Mouse (Mus musculus) thymus, postnatal 4 days (tissue): Measurements from ENCODE around the gene Tecr.

Experiments
- DNase-seq: peaks from one replicate; pipeline ENCODE4 v3.0.0; 2021

Gene Tecr

GRCm38 (mm10) chr8:83578131-83579055 lies 29.4 kb downstream of the Tecr start:
- DNase-seq, result peak; percentile 5

DNA sequence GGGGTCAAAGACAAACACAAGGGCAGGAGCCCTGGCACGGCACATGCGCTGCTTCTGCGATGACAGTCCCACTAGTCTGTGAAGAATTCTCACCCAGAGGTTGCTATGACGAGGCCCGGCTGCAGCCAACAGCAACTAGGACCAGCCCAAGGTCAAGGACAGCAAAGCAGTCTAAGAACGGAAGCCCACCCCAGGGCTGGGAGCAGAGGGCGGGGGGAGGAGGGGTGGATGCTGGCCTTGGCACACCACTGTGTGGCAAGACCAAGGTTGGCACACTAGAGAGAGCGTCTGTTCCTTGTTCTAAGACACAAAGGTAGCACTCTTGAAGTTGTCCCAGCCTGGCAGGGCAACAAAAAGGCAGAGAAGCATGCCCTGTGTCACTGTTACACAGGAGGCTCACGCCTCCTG lies 30.4 kb downstream of the Tecr start:
- peak; percentile 7 for DNase-seq

DNA sequence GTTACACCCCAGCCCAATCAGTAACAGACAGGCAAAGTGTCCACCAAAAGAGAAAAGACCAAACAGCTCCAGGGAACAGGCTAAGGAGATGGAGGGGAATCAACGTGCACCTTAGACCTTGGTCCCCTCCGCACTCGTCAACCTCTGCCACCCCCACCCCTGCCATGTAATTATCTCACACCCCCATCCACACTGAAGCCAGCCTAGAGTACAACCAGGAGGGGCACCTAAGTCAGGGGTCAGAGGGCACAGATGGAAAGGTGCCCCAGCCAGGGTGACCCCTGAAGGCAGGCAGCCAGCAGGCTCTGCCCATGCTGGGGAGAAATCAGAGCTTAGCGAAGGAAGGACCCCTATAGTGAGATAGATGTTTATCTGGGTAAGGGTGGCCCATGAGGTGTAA lies 30.9 kb downstream of the Tecr start:
- DNase-seq, result no peak

- DNase-seq, result no peak
Measured at GRCm38 (mm10) chr8:83576516-83576895, 31.3 kb downstream of the Tecr start.

GRCm38 (mm10) chr8:83575561-83576515 lies 31.9 kb downstream of the Tecr start:
- DNase-seq, result peak; percentile 8

DNA sequence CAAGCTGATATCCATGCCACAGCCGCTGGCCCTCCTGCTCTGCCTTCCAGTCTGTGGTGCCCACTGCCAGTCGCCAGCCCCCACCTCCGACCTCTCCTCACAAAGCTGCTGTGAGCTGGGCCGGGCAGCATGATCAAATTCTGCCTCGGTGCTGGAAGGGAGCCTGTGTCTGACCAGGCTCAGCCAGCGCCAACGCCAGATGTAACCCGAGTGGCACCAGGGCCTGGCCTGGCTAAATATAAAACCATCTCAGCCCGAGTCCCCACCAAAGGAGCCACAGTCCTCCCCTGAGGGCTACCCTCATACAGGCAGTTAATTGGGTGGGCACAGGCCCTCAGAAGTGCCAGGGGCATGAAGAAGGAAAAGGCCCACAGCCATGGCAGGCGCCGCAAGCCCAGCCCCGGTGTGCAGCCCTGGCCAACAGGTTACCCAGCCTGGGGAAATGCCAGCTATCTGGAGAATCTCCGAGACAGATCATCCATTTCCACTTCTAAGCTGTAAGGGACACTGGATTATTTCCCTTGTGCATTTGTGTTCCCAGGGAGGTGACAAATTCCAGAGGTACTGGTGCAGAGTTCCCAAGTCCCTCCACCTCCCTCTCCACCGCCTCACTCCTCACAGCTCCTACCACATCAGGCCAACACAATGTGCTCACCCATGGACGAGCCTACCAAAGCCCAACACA lies 33.0 kb downstream of the Tecr start:
- peak; percentile 10 for DNase-seq

- DNase-seq, result peak; percentile 71
Measured at GRCm38 (mm10) chr8:83573140-83573875, 34.5 kb downstream of the Tecr start.

DNA sequence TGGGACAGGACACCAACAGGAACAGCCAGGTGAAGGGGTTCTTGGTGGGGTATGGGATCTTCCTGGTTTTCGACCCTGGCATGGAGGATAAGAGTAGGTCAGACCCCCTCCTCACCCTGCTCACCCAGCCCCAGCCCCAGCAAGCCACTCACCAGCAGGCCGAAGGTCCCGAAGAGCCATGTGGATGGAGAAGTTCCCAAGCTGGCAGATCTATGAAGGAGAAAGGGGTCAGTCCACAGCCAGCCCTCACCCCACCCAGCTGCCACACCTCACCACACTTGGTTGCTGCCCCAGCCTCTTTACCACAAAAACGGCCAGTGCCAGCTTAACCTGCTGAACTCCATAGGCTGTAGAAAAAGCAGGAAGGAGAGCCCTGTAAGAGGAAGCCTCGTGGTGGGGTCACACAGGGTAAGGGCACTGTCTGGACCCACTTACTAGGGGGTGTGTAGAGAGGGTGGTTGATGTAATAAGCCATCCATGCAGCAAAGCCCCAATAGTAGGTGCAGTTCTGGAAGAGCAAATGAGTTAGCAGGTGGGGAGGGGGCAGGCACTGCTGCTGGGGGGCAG lies 35.4 kb downstream of the Tecr start:
- peak; percentile 14 for DNase-seq

DNA sequence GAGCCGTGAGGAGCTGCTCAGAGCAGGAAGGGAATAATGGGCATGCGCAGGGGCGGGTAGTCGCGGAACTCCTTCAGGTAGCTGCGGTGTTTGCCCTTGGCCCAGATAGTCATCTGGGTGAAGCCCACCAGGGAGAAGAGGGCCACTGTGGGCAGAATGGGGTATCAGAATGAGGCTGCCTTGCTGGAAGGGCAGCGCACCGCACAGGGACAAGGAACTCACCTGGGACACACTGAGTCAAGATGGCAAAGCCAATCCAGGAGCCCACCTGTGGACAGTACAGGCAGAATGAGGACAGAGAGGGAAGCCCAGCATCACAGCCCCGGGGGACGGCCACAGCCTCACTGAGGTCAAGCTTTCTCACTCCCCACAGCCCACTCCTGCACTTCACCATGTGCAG lies 36.0 kb downstream of the Tecr start:
- peak; percentile 12 for DNase-seq

DNA sequence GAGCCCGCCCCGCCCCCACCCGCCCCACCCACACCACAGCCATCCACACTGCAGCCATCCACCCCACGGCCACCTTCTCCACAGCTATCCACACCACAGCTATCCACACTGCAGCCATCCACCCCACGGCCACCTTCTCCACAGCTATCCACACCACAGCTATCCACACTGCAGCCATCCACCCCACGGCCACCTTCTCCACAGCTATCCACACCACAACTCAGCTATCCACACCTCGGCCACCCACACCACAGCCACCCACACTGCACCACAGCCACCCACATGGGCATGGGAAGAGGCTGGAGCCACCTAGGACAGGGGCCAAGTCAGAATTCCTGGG lies 36.8 kb downstream of the Tecr start:
- DNase-seq, result peak; percentile 6

- peak; percentile 7 for DNase-seq
Measured at GRCm38 (mm10) chr8:83570272-83571000, 37.3 kb downstream of the Tecr start.

DNA sequence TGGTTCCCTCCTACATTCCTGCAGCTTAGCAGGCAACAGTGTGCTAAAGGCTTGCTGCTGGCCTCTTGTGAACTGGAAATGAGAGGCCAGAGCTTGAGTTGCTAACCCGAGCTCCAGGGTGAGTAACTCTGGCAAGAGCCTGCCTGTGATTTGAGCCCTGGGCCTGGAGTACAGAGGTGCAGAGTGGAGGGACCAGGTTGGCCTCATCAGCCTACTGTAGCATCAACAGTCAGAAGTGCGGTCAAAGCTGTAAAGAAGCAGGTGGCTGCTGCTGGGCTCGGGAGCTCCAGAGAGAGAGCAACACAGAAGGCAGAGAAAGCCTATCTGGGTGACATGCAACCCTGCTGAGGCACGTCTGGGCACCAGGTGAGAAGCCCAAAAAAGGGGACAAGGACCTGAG lies 38.6 kb downstream of the Tecr start:
- DNase-seq, result peak; percentile 7

DNA sequence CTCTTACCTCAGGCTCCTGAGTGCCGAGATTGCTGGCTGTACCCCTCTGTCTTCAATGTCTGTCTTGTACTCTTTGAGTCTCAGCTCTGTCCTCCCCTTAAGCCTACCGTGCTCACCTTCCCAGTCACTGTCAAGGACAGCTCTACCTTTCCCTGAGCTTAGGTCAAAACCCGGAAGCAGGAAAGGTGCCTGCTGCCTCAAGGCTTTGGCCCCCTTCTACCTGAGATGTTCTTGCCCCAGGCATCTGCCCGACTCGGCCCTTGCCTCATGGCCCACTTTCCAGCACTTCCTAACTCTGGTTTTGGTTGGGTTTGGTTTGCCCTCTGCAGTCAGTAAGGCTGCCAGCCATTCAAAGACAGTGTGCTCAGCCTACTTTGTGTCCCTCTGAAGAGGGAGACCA lies 39.0 kb downstream of the Tecr start:
- DNase-seq, result no peak

- peak; percentile 8 for DNase-seq
Measured at GRCm38 (mm10) chr8:83568128-83568527, 39.6 kb downstream of the Tecr start.

- DNase-seq, result peak; percentile 7
Measured at GRCm38 (mm10) chr8:83567668-83568067, 40.1 kb downstream of the Tecr start.

DNA sequence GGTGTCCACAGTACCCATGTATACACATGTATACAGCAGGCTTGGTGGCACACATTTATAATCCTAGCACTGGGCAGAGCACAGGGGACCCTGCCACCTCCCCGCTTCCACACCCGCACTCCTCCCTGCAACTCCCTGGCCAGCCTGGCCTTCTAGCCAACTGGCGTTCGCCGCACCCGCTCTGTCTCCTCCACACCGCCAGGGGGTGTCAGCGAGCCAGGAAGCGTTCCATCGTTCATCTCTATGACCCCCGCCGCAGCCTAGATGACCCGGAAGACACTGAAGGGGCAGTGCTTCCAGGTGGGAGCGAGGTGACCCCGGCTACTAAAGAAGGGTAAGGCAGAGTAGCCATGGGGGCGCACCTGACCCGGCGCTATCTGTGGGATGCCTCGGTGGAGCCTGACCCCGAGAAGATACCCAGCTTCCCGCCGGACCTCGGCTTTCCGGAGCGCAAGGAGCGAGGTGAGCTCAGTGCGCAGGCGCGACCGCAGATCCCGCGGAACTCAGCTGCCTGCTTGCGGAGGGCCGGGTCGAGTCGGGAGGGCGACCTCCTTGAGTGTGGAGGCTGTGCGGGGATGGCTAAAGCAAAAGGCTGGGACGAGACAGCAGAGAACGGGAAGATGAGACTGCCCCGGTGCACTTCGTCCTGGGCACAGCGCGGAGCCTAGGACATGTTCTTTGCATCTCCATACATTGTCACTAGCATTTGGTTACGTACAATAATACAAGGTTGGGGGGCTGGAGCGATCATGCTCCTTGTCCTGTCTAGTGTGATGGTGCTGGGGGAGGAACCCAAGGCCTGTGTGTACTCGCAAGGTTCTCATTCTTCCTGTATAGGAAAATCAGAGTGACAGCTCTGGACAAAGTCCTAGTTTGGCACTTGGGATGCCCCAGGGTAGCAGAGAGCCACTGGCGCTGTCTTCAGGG lies 41.0 kb downstream of the Tecr start, which contains the start of gene Ndufb7:
Ndufb7 (plus strand) TSS at position 203 of the 927 bp plus-strand sequence.
- DNase-seq, result peak; percentile 98

DNA sequence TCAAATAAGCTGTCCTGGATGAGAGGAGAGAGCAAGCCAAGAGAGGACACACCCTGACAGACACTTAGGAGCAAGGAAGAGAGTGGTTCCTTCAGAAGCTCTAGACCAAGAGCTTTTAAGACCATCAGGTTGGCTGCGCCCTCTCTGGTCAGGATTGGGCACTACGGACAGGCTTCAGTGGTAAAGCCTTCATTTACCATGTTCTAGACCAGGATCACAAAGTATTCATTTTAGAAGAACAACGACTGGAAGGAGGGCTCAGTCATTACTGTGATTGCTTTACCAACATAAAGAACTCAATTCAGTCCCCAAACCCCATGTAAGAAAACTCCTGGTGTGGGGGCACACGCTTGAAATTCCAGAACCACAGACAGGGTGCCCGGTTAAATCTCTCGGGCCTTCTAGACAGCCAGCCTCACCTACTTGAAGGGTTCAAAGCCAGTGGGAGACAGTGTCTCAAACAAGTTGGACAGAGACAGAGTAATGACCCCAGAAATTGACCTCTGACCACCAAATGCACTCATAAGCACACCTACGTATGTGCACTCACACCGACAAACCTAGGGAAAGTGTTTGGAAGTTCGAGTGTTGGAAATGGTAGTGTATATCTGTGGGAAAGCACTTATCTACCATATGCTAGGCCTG lies 41.9 kb downstream of the Tecr start:
- DNase-seq, result peak; percentile 70

DNA sequence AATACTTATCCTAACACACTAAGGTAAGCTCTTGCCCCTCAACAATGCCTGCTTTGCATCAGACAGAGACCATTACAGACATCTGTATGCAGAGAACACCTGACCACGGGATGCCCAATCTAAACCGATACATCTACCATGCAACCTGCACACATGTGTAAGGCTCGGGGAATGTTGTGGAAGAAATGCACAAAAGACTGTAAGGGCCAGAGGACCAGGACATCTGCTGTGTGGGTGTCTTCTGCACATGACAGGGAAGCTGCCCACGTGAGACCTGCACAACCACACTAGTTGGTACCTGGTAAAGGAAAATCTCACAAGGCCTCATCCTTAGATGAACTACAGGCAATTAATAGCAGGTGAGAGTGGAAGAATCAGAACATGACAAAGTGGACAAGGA lies 44.5 kb downstream of the Tecr start:
- no peak for DNase-seq

DNA sequence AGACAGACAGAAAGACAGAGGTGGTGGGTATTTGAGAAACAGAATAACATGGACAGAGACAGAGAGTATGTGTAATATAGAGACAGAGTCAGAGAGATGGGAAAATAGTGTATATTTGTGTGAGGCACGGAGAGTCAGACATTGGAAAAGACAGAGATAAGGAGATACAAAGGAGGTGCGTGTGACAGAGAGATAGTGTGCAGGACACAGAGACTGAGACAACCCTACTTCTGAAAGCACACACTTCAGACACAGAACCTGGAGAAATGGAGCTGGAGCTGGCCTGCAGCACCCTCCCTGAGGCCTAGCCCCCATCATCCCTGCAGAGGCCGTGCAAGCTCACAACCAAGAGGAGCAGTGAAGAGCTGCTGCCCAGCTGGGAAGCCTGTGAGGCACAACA lies 45.1 kb downstream of the Tecr start:
- no peak for DNase-seq

- no peak for DNase-seq
Measured at GRCm38 (mm10) chr8:83535736-83536135, 72.0 kb downstream of the Tecr start, which contains the start of gene Olfr370. TSS of gene Olfr370 (plus strand) at chr8:83535780.
